In the genomic region with DNA sequence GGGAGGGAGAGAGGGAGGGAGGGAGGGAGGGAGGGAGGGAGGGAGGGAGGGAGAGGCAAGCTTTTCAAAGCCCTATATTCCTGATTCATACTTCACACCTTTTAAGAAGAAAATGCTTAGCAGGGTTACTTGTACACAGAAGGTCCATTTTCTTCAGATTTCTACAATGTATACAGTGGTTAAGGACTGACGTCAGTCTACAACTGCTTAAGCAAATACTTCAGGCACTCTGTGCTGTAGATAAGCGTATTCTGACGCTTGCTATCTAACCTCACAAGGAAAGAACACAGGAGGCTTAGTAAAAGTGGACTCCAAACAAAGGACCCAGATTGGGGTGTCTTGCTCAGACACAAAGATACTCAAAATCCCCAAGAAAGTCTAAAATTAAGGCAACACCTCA, we compare ENCODE assay signal across 13 mouse cellular contexts.
"Had no signal": no experiment of that assay in that cellular context is flagged by ENCODE, and none has a peak within 500 bp of the region (broad histone marks: within the 10 kb centered on the region; RNA-seq: fewer than 3 reads in every experiment).

No protein-coding gene starts in this region.

- H3K27ac ChIP-seq: hindbrain, embryonic 10.5 days; hindbrain, embryonic 14.5 days; layer of hippocampus, adult 2 months; limb, embryonic 13.5 days; liver, embryonic 14.5 days; neural tube, embryonic 12.5 days had no signal

- H3K9ac ChIP-seq: hindbrain, embryonic 14.5 days; limb, embryonic 13.5 days; liver, embryonic 14.5 days; neural tube, embryonic 12.5 days had no signal

- DNase-seq: kidney, adult 18-20 months; kidney, postnatal 10 days; kidney, postnatal 4 days; lung, adult 18-20 months; retina, postnatal 1 day; thymus, adult 2 months; thymus, postnatal 25 days had no signal

- H3K4me3 ChIP-seq: hindbrain, embryonic 10.5 days; layer of hippocampus, adult 2 months; limb, embryonic 13.5 days; neural tube, embryonic 12.5 days had no signal

- H3K9me3 ChIP-seq: hindbrain, embryonic 10.5 days; limb, embryonic 13.5 days; neural tube, embryonic 12.5 days had no signal

- H3K36me3 ChIP-seq: hindbrain, embryonic 10.5 days; limb, embryonic 13.5 days; neural tube, embryonic 12.5 days had no signal

- H3K27me3 ChIP-seq: limb, embryonic 13.5 days; neural tube, embryonic 12.5 days had no signal

- H3K4me2 ChIP-seq: hindbrain, embryonic 14.5 days; limb, embryonic 13.5 days; neural tube, embryonic 12.5 days had no signal
